Mouse (Mus musculus): Measurements from ENCODE around the gene Lrrk2.

The Lrrk2 gene

GRCm38 (mm10) chr15:91685880-91686563 lies 13.0 kb downstream of the Lrrk2 start:
- no peak for DNase-seq (ENCODE audit: low spot score)

DNA sequence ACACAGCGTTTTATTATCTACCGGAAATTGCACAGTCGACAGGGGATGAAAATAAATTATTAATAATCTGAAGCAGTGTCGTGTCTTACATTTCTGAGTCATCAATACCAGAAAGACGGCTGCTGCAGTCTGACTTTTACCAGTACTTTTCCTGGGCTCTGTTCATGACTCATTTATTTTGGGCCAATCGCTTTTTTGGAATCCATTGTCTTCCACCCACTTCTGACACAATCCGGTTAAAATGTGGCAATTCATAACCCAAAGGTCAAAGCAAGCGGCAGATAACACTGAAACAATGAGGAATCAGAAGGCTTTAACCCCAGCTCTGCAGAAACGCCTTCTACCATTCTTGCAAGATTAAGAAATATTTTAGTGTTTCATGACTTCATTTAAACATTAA lies 17.7 kb downstream of the Lrrk2 start:
- no peak for DNase-seq (ENCODE audit: low spot score)

DNA sequence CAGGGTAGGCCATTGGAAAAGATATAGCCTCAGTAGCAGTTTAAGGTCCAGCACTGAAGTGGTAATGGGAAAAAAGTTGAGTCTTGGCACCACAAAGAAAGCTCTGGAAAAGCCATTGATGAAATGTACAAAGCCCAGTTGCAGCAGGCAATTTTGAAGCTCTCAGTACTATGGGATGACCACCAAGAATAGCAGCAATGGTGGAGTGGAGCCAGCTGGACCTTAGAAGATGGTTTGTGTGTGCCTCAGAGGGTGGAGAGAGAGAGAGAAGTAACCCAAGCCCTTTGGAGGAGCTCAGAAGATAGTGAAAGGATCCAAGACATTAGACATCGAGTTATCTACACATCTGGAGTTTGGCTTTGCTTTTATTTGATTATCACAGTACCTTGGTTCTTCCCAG lies 20.1 kb downstream of the Lrrk2 start:
- DNase-seq (ENCODE audit: low spot score), result no peak

- no peak for DNase-seq (ENCODE audit: low spot score)
Measured at GRCm38 (mm10) chr15:91693856-91694255, 20.9 kb downstream of the Lrrk2 start.

- no peak for DNase-seq (ENCODE audit: low spot score)
Measured at GRCm38 (mm10) chr15:91700841-91701240, 27.9 kb downstream of the Lrrk2 start.

- no peak for DNase-seq (ENCODE audit: low spot score)
Measured at GRCm38 (mm10) chr15:91702991-91703715, 30.2 kb downstream of the Lrrk2 start.

DNA sequence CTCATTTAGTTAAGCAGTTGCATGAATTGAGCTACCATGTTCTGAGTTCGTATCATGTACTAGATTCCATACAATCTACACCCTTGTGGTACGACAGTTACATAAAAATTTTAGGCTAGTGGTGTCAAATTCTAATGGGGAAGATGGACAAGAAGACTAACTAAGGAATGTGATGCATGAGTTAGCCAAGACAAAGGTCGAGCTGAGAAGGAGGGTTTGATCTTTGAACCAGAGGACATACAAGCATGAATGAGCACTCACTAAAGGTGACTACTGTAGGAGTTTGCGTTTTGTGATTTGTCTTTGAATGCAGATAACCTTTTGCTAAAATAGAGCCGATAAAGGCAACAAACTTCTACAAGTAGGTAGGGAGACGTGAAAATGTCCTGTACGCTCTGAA lies 31.1 kb downstream of the Lrrk2 start:
- DNase-seq (ENCODE audit: low spot score), result no peak

GRCm38 (mm10) chr15:91709207-91710130 lies 36.5 kb downstream of the Lrrk2 start:
- no peak for DNase-seq (ENCODE audit: low spot score)

GRCm38 (mm10) chr15:91735216-91735922 lies 62.4 kb downstream of the Lrrk2 start:
- no peak for DNase-seq (ENCODE audit: low spot score)

DNA sequence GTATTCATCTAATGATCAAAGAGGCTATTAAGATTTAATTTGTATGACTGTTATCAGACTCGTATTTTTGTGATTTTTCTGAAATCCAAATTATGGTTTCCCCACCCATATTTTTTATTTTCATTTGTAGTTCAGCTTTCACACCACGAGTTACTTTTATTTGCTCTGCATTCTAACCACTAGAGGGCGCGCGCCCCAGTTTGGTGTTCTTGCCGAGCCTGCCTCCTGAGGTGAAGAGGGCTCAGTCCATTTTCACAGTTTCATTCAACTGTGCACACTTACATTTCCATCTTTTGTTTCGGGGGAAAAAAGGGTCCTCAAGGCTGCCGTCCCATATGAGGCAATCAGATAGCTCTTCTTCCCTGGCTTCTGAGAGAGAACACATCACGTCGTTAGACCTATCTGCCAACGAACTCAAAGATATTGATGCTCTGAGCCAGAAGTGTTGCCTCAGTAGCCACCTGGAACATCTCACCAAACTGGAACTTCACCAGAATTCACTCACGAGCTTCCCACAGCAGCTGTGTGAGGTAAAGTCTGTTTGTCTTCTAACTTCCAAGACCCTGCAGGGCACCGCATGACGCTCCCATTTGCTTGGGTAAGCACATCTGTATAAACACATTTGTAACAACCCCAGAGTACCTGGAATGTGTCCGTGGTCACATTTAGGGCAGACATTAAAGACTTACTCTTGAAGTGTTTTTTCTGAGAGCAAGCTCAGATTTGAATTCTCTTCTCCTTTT lies 64.0 kb downstream of the Lrrk2 start:
- DNase-seq (ENCODE audit: low spot score), result peak; percentile 4

DNA sequence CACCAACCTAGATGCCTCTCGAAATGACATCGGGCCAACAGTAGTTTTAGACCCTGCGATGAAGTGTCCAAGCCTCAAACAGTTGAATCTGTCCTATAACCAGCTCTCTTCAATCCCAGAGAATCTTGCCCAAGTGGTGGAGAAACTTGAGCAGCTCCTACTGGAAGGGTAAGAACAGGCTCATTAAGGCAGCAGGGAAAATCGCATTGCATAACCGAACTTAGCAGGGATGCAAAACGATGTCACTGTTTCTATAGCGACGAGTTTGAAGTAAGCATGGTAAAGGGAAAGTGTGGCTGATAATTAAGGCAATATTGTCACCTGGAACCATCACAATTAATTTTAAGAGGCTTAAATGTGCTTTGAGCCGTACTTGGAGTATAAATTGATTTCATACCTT lies 65.8 kb downstream of the Lrrk2 start:
- DNase-seq (ENCODE audit: low spot score), result no peak

GRCm38 (mm10) chr15:91745501-91745900 lies 72.5 kb downstream of the Lrrk2 start:
- no peak for DNase-seq (ENCODE audit: low spot score)

- DNase-seq (ENCODE audit: low spot score), result no peak
Measured at GRCm38 (mm10) chr15:91752111-91752510, 79.1 kb downstream of the Lrrk2 start.

GRCm38 (mm10) chr15:91753378-91754080 lies 80.6 kb downstream of the Lrrk2 start:
- DNase-seq (ENCODE audit: low spot score), result no peak

- DNase-seq (ENCODE audit: low spot score), result no peak
Measured at GRCm38 (mm10) chr15:91754546-91754945, 81.6 kb downstream of the Lrrk2 start.

DNA sequence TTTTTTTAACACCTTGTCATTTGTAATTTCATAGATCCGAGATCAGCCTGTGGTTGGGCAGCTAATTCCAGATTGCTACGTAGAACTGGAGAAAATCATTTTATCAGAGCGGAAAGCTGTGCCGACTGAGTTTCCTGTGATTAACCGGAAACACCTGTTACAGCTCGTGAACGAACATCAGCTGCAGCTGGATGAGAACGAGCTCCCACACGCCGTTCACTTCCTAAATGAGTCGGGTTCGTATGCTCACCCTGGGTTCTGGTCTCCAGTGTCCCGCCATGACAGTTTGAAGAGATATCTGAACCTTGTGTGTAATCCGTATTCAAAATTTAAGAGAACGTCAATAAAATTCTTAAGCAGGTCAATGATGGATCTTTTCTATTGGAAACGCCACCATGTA lies 82.8 kb downstream of the Lrrk2 start:
- DNase-seq (ENCODE audit: low spot score), result no peak

- no peak for DNase-seq (ENCODE audit: low spot score)
Measured at GRCm38 (mm10) chr15:91772041-91772440, 99.1 kb downstream of the Lrrk2 start.

DNA sequence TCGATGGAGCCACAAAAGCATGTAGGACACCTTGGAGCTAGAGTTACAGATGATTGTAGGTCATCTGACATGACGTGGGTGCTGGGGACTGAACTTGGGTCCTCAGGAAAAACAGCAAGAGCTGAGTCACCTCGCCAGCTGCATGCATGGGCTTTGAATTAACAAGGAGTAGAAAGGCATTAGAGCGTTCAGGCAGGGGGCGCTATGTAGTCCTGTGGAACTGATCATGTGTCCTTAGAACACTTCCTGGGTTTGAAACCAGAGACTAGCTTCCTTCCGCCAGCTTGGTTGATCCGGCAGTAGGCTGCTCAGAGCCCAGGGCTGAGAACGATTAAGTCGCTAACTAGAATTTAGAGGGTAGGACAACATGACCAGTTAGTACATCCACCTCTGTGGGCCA lies 106.2 kb downstream of the Lrrk2 start:
- no peak for DNase-seq (ENCODE audit: low spot score)

DNA sequence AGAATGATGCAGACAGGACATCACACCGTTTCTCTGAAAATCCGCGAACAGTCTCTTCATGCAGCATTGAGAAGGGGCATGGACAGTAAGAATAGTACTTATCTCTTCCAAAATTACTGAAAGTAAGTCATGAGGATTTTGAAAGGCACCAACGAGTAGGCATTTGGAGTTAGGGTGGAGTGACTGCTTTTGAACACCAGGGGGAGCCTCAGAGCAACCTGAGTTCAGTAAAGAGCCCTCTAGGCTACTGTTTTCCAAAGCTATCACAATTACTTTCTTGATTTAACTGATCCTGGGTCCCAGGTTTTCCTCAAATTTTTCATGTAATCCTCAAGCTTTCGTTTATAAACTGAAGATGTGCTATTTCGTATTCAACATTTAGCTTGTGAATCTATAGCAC lies 108.2 kb downstream of the Lrrk2 start:
- DNase-seq (ENCODE audit: low spot score), result no peak

GRCm38 (mm10) chr15:91788338-91788737 lies 115.4 kb downstream of the Lrrk2 start:
- no peak for DNase-seq (ENCODE audit: low spot score)

- DNase-seq (ENCODE audit: low spot score), result no peak
Measured at GRCm38 (mm10) chr15:91806463-91806862, 133.5 kb downstream of the Lrrk2 start.

All from T-cell, adult 2 months (primary cell).